Mouse (Mus musculus): ENCODE results near the gene Ppan. TPM values are rescaled to one million over a fixed set of nuclear protein-coding genes. Genes with fewer than 3 reads are reported as not detected.
A peak's percentile ranks its signal among the peaks of the same experiment; 100 is the strongest.

Ppan gene
- total RNA-seq (2021), result 10 to 100 TPM; 26.6 to 45.4 TPM
- long read RNA-seq, experiment 1, transcript Ppan-201 (11 exons, 1,670 nt), result major isoform, 39 of 65 reads
- long read RNA-seq, experiment 1, partial matches to known transcripts, result 15 of 65 reads
- long read RNA-seq, experiment 1, other reads (novel, unspliced or antisense), result 8 of 65 reads
- long read RNA-seq, experiment 2, transcript Ppan-201 (11 exons, 1,670 nt), result major isoform, 11 of 18 reads
- long read RNA-seq, experiment 2, partial matches to known transcripts, result 5 of 18 reads
- long read RNA-seq, experiment 2, other reads (novel, unspliced or antisense), result 2 of 18 reads

DNA sequence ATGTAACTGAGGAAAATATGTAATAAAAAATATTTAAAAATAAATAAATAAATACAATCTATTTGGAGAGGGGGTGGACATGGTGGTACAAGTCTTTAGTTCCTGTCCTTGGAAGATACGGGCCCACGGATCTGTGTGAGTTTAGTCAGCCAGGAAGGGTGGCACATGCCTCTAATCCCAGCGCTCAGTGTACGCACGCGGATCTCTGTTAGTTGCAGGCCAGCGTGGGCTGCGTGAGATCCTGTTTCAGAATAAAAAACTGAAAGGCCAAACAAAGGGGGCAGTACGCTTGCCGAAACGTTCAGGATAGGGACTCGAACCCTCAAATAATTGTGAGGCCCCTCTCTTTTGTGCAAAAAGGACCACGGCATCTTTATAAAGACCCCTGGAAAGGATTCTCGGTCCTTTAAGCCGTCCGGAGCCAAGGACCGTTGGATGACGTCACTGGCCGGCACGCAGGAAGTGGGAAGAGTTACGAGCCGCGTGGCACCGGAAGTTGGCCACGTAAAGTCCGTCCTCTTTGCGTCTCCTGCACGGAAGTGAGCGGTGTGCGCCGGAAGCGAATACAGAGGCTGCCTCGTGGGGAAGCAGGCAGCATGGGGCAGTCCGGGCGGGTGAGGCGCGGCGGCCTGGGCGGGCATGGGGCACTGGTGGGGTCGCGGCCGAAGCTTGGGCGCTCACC, at the start of gene Ppan:
Ppan (plus strand) TSS at position 472 of the 682 bp plus-strand sequence.
- peak; percentile 94 to 97 for DNase-seq

DNA sequence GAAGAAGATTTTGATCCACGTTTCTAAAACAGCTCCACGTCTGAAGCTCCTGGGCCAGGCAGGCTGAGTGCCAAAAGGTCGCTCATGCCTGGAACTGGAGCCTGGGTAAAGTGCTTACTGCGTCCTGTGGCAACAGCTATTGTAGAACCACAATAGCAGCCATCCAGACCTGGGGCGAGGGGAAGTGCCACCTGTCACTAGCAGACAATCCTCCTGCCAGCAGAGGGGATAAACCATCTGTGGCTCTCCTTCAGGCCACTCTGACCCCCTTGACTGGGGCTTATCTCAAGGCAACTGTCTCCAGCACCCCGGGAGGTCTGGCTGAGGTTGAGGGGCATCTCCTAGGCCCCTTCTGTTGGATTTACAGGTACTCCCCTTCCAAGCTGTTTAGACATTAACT, 49.0 kb upstream of the Ppan start:
- DNase-seq, result no peak

DNA sequence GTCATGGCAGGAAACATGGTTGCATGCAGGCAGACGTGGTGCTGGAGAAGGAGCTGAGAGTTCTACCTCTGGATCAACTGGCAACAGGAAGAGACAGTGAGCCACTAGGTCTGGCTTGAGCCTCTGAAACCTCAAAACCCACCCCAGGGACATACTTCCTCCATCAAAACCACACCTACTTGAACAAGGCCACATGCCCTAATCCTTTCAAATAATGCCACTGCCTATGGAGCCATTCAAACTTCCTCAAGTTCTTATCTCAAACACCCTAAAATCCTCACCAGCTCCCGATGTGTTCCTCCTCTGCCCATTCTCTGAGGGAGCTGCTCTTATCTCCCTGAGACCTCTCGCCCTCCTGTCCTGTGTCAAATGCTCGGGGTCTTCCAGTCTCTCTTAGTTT, 45.8 kb upstream of the Ppan start:
- DNase-seq, result no peak

DNA sequence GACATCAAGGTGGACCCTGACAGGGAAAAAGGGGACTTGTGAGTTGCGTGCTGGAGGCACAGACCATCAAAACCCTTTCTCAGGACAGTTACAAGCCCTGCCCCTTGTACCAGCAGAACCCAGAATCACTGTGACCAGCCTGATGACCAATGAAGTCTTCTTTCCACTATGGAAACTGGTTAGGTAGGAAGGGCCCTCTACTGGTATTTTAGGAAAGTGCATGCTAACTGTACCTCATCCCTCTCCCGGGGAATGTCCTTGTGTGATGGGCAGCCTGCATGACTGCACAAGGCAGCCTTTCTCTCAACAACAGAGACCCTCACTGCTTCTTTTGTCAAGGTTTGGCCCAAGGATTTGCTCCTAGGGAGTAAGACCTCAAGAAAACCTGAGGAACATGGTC, 45.3 kb upstream of the Ppan start:
- DNase-seq, result peak in 1 of 2 experiments; percentile 50

DNA sequence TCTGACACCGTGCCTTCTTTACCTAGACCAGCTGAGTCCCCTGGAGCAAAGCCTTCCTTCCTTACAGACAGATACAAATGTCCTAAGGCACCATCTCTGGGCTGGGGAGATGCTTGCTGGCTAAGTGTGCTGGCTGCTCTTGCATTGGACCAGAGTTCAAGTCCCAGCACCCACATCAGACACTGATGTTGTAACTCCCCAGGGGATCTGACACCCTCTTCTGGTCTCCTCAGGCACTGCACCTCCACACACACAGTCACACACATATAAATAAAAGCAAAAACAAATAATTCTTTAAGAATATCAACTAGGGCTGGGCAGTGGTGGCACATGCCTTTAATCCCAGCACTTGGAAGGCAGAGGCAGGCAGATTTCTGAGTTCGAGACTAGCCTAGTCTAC, 37.8 kb upstream of the Ppan start:
- DNase-seq, result no peak

DNA sequence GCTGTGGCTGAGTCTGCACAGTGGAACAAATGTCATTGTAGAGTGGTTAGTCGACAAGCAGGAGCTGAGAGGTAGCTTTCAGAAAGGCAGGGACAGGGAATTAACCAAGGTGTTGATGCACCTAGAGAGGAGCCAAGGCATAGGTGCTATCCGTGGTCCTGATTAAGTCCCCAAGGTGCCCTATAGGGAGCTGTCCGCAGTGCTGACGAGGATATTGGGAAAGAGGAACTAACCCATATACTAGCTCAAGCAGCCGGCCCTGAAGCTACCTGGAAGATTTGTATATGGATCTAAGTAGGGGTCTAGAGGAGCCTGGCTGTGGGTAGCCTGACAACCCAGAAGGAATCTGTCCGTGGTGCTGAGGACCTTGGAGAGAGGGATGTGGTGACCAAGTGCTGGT, 30.8 kb upstream of the Ppan start:
- peak; percentile 58 to 59 for DNase-seq

DNA sequence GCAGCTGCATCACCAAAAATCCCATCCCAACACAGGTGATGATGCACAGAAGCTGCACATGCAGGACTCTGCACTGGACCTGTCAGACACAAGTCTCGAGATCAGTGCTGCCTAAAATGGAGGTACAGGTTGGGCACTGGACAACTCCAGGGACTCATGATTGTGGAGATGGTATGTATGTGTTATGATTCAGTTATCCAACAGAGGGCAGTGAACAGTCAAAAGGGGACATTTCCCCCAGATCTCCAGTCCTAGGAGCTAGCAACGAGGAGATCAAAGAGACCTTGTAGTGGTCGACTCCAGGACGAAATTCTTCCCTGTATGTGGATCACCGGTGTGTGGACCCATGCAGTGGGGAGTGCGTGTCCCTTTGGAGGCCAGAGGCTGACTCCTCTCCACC, 28.0 kb upstream of the Ppan start:
- DNase-seq, result no peak

DNA sequence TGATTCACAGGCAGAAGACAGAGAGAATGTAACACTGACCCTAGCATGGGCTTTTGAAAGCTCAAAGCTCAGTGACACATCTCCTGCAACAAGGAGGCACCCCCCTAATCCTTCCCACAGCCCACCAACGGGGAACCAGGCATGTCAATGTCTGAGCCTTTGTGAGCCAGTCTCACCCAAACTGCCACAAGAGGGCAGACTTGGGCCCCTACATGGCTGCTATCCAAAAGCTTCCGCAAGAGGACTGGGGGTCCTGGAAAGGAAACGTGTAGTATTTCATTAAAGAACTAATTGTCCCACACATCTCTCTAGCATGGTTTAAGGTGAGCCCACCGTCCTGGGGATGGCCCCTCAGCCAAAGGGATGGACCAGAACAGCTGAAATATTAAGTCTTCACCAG, 26.2 kb upstream of the Ppan start:
- DNase-seq, result peak in 1 of 2 experiments; percentile 61

DNA sequence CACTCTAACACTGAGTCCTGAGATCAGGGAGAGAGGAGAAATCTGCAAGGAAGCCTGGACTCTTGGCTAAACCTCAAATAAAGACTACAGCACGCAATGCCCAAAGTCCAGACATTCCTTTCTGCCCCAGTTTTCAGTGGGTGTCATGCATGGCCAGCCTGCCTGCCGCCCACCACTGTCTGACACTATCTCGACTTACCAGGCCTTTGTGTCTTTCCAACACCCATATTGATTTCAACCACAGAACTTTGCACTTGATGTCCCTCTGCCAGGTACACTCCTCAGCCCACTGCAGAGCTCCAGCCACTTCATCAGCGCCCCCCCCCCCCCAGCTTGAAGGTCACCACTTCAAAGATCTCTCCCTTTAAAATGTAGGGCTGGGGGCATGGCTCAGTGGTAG, 25.8 kb upstream of the Ppan start:
- DNase-seq, result no peak

DNA sequence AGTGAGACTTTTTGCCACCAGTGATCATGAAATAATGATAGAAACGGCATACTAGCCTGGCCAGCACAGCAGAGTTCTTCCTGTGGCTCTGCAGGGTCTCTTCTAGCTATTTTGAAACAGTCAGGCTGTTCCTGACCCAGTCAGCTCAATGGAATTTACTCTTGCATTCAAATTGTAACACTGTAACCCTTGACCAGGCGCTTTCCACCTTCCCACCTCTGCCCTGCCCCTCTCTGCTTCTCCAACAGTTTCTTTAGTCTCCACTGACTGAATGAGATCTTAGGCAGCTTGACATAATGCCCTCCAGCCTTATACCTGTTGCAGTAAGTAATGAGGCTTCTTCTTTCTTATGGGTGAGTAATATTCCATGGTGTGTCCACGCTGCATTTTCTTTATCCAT, 21.1 kb upstream of the Ppan start:
- DNase-seq, result no peak

DNA sequence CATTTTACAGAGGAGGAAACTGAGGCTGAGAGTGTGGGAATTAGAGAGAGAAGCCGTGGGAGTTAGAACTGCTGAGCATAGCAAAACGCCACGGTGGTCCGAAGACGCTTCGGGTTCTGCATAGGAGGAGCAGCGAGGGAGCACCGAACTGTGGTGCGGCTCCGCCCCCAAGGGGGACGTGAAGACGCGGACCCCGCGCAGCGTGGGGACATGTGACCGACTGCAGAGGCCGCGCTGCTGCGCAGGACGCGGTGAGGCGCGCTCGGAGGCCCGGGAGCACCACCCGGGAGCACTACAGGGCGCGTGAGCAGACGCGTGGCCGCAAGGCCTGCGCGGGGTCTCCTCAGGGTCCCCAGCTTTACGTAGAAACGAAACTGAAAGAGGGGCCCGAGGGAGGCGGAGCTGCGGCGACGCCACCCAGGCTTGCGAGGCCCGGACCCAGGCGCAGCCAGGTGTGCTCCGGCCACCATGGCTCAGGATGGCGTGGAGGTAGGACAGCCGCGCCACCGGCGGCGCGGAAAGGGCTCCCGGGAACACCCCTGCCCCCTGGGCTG, 19.4 kb upstream of the Ppan start, which contains the start of gene A230050P20Rik:
A230050P20Rik (plus strand) TSS at position 195 of the 554 bp plus-strand sequence.
- peak; percentile 73 to 83 for DNase-seq

DNA sequence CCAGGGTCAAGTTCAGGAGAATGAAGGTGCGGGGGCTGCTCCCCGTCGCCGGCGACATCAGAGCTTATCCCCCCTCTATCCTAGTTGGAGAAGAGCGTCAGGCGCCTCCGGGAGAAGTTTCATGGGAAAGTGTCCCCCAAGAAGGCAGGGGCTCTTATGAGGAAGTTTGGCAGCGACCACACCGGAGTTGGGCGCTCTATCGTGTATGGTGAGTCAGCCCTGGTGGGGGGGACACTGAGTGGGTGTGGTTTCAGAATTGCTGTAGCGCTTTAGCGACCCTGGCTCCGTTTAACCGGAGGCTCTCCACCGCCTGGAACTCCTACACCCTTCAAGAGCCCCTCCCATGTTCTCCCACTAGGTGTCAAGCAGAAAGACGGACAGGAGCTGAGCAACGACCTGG, 18.7 kb upstream of the Ppan start:
- DNase-seq, result peak; percentile 40 to 61

DNA sequence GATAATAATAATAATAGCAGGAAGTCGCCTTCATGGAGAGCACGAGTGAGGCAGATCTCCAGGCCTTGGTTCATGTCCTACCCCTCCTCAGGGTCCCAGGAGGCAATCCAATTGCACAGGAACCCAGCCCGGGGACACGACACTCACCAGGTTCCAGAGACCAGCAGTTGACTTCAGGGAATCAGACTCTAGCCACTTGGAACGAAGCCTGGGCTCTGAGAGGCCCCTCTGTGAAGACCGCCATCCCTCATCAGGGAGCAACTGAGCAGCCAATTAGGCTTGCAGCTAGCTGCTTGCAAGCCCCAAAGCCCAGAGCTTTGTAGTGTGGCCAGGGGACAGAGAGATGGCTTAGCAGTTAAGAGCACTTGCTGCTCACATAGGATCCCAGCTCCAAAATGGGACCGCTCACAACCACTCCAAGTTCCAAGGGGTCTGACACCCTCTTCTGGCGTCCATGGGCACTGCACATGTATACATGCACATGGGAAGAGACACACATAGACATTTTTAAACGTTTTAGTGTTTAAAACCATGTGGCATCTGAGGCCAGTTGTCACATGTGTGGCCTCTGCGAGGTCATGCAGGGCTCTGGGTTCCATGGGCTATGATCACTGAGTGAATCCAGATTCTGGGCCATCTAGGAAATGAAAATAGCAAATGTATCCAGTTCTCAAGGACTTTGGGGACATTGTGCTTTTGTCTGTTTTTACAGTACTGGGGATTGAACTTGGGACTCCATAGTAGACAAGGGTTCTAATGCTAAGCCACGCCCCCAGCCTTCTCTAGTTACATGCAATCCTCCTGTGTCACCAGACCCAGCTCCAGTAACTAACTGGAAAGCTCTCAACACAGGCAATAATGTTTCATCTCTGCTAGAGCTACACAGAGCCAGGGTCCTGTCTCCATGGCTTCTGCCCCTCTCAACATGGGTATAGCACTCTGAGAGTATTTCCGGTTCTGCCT, 17.5 kb upstream of the Ppan start:
- no peak for DNase-seq

DNA sequence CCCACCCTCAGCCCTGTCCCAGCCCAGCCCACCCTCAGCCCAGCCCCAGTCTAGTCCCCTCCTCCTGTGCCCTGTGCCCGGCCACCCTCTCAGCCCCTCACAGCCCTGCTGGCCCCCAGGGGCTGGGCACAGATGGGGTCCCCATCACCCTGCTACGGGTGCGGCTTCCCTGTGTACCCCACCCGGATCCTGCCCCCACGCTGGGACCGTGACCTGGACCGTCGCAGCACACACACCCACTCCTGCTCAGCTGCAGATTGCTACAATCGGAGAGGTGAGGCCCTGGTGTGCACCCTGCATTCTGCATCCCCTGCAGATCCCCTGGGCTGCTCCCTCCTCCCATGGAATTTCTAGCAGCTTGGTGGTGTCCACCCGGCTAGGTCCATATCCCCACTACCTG, 15.0 kb upstream of the Ppan start:
- no peak for DNase-seq

DNA sequence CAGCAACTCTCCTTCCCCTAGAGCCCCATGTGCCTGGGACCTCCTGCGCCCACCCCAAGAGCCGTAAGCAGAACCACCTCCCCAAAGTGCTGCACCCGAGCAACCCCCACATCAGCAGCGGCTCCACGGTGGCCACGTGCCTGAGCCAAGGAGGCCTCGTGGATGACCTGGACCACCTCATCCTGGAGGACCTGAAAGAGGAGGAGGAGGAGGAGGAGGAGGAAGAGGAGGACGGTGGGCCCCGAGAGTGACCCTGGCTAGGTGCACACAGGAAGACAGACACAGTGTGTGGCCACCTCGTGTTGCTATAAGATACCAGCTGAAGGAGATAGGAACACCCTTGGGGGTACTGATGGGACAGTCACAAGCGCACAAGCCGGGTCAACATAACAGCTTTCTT, 14.5 kb upstream of the Ppan start:
- no peak for DNase-seq

DNA sequence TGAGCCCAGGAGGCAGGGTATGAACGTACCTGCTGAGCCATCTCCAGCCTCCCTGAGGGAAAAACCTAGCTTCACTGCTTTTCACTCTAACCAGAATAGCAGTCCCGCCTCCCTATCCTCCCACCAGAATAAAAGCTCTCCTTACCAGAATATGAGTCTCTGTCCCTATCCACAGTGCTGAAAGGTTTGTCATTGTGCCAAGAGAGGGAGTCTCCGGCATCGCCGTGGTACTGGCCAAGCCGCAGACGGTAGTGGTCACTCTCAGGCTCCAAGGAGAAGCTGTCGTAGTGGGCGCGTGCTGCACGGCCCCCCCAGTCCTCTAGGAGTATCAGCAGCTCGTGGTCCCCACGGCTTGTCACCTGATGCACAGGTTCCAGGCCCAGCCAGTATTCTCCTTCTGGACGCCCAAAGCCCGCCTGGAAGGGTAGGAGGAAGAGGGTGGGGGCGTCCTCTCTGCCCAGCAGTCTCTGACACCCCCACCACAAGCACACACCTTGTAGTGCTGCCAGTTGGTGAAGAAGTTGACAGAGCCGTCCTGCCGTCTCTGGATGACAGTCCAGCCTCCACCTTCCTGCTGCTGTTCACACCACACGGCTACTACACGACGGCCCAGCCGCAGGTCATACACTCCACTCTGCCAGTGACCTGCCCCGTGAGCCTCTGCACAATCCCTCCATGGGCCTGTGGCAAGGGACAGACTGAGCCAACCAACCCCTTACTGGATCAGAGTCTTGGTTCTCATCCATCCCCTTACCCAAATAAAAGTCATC, 12.8 kb upstream of the Ppan start:
- DNase-seq, result no peak

DNA sequence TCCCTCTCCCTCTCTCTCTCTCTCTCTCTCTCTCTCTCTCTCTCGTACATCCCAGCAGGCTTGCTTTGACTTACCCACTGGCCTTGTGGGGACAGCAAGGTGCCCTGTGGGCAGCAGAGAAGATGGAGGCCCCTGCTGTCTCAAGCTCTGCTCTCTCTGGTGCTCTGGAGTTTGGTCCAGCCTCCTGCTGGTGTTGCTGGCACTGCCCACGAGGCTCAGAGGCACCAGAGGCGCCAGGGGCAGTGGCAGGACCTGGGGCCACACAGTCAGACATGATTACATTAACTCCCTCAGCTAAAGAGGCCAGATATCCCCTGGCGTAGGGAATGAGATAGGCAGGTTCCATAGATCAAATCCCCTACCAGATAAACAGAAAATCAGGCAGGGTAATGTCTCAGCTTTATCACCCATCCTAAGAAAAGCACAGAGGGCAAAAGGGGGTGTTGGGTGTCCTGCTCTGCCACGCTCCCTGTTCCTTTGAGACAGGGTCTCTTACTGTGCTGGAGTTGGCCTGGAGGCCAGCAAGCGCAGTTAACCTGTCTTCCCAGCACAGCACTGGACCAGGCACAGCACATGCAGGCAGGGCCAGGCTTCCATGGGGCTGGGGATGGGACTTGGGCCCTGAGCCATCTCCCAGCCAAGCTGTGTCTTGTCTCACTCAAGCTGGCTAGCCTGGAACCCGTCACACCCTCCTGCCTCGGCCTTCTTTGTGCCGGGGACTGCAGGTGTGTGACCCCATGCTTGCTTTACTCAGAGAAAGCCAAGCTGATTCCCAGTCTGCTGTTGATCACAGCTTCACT, 11.5 kb upstream of the Ppan start:
- DNase-seq, result no peak

DNA sequence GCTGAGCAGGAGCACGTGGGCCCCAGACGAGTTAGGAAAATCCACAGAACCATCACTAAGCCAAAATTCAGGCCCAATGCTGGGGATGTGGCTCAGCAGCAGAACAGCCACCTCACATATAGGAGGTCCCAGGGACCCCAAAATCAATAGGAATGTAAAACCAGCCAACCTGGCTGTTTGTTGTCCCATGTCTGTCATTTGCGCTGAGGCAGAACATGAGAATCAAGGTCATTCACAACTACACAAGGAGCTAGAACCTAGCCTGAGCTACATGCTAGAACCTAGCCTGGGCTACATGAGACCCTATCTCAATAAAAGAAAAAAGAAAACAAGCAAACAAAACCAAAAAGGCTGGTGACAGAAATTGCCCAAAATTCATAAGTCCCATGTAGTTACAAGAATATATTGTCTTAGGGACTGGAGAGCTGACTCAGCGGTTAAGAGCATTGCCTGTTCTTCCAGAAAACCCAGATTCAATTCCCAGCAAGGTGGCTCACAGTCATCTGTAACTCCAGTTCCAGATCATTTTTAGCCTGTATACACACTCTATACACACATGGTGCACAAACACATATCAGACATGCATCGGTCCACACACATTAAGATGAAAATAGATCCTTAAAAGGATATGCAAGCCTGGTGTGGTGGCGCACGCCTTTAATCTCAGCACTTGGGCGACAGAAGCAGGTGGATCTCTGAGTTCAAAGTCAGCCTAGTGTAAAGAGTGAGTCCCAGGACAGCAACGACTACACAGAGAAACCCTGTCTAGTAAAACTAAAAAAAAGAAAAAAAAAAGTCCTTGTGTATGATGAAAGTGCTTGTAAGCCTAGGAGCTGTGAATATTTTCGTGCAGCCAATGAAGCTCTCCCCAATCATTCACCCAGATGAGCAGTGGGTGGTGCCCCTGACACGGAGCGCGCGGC, 10.6 kb upstream of the Ppan start:
- no peak for DNase-seq

DNA sequence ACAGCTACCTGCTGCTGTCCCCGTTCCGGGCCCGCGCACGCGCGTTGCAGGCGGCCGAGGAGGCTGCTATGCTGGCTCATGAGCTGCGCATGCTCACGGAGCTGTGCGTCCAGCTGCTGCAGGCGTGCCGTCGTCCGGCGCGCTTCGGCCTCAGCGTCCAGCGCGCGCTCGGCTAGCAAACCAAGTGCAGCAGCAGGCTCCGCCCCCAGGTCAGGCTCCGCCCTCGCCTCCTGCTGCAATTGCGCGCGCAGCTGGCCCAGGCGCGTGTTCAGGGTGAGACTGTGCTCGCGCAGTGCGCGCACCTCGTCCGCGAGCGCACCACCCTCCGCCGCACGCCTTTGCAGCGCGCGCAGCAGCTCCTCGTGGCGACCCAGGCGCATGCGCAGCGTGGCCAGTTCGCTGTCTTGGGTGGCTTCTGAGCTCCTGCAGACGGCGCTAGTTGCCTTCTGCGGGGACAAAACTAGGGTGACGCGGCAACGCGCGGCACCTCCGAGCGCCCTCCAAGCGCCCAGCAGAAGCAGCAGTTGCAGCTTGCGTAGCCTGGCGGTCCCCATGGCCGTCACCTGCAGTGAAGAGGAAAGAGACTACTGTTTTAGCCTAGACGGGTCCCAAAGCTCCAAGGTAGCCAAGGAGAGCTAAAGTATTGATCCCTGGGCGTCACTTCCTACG, 9.8 kb upstream of the Ppan start:
- DNase-seq, result peak; percentile 100

Data from adrenal gland, postnatal 36 days (tissue).